Mouse (Mus musculus): ENCODE measurements around the gene Sytl3. TPM values are rescaled to one million over a fixed set of nuclear protein-coding genes. Genes with fewer than 3 reads are reported as not detected.

Gene Sytl3
- 0.61 and 0.63 TPM in 2 replicates for polyA plus RNA-seq (2012; rRNA removed)

DNA sequence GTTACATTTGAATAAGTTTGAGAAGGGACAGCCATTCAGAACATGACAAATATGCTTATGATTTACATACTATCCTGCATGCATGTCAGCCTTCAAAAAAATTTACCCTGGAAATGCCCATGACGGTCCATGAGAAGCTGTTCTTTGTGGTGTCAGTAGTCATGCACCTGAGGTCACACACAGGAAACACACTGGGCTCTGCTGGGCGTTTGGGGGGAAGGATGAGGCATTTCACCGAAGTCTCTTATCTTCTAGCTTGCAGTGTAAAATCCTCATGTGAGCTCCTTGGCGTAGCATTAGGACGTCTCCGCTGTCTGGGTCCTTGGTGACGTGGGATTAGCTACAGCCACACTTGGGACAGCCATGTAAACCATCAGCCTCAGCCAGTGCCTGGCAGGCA is at the start of gene Sytl3:
TSS of gene Sytl3 (plus strand) at position 293 of the 400 bp plus-strand sequence.

GRCm38 (mm10) chr17:6655567-6656281 is 3.2 kb upstream of the Sytl3 start, which contains the start of gene Dynlt1f:
TSS of gene Dynlt1f (minus strand) at chr17:6655900.

DNA sequence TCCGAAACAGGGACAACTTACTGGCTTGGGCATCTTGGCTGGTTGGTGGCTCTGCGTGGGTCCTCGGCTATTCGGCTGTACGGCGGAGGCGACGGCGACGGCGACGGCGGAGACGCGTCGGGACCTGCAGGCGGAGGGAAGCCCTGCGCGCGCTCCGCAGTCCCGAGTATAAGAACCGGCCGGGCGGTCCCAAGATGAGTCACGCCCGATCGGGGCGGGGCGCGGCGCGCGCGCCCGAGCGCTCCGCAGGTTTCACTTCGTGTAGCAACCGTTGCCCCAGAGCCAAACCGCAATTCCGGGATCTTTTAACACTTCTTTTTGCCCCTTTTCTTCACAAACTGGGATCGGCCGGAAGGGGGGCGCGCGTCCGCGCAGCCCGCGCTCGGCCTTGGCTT is 123.7 kb downstream of the Sytl3 start, which contains the start of gene Ezr:
TSS of gene Ezr (minus strand) at position 174 of the 395 bp plus-strand sequence.

Other genes with a start within 250 kb of the Sytl3 start
- gene Dynlt1b, start 229.0 kb upstream of the Sytl3 start, polyA plus RNA-seq (2012; rRNA removed), result 853 and 911 TPM in 2 replicates
- gene Dynlt1c, start 57.4 kb upstream of the Sytl3 start, polyA plus RNA-seq (2012; rRNA removed), result 63.6 and 68.8 TPM in 2 replicates
- gene Dynlt1f, start 3.2 kb upstream of the Sytl3 start, polyA plus RNA-seq (2012; rRNA removed), result 316 and 354 TPM in 2 replicates
- gene Ezr, start 123.7 kb downstream of the Sytl3 start, polyA plus RNA-seq (2012; rRNA removed), result 44.3 and 63.2 TPM in 2 replicates

Data from central nervous system, embryonic 14 days (tissue).